Mouse (Mus musculus): Measurements from ENCODE around the gene Tmem126a. TPM values are rescaled to one million over a fixed set of nuclear protein-coding genes. Genes with fewer than 3 reads are reported as not detected.
A peak's percentile ranks its signal among the peaks of the same experiment; 100 is the strongest.

Tmem126a gene
- 102 and 111 TPM in 2 replicates for polyA plus RNA-seq (2014; fragmentation: Nextera tagmentation; extraction: Ambion mirVana)

DNA sequence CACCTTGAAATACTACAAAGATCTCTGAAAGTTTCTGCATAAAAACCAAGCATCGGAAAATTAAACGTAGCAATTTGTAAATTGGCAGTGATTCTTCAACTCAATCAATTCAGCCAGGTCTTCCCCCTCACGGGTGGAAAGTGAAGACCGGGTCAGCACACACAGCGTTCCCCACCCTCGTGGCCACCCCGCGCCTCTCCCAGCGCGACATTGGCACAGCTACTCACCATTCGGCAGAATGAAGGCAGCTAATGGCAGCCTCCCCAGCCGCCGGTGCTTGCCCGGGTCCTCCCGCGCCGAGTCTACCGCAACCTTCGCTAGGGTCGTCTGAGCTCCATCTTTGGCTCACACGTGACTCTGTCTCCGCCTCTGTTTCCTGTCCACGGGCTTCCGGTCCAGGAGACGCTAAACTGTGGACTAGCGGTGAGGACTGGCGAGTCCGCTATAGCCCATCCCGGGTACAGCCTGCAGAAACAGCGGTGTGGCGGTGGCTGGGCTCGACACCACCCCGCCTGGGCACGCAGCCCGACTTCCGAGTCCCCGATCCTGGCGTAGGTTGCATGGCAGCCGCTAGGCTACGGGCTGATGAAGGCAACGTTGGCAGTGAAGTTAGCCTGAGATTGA lies at the start of gene Tmem126a:
Gene Tmem126a (minus strand): TSS at position 385 of the 624 bp plus-strand sequence.
- peak within 1 kb of the TSS; percentile 61 for H3K9ac ChIP-seq (replicated peaks; ENCODE audit: low read depth, low read length)

DNA sequence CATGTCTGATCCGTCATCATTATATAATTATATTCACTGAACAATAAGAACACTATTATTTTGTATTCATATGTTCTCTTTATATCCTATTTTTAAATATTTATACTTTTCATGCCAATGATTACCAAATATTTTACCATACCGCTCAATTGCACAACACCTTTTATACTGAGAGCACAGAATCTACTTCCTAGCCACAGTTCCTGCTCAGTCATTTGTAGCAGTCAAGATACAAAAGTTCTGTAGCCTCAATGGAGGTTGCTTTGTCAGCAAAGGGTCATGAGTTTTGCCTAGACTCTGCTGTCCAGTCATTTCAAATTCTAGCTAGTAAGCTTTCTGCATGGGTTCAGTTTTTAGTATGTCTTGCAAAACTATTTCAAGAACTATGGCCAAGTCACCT lies 25.6 kb upstream of the Tmem126a start:
- WGBS: 89% methylated on average over 2 of the region's 2 CpGs
- H3K27ac ChIP-seq (ENCODE audit: low read length): no peak overlapping the region

More for the DNA sequence above, at the start of gene Tmem126a:
- Histone ChIP-seq H3K27me3 (ENCODE audit: control insufficient read depth, insufficient read depth, low read length) (no peaks in the 10 kb centered on the region), H3K36me3 (ENCODE audit: control insufficient read depth, insufficient read depth, low read length) (peaks cover 7% of the 10 kb centered on the region; the same call in 1 of the 2 replicates), H3K4me3 (ENCODE audit: low read depth, low read length) (peak within 1 kb of the TSS; percentile 76), H3K9me3 (ENCODE audit: control insufficient read depth, low read depth, low read length) (no peaks in the 10 kb centered on the region), H3K4me2 (replicated peaks; ENCODE audit: low read depth, low read length) (peak within 1 kb of the TSS; percentile 45), H3K27ac (ENCODE audit: low read length) (peak within 1 kb of the TSS; percentile 88), H3K4me1 (ENCODE audit: control insufficient read depth, insufficient read depth, low read length) (peaks cover 7% of the 10 kb centered on the region)
- WGBS: under 1% methylated on average over 41 of the region's 41 CpGs
- ATAC-seq (ENCODE audit: insufficient number of reproducible peaks, insufficient read depth, low FRiP score, low read depth): peak; percentile 96

DNA sequence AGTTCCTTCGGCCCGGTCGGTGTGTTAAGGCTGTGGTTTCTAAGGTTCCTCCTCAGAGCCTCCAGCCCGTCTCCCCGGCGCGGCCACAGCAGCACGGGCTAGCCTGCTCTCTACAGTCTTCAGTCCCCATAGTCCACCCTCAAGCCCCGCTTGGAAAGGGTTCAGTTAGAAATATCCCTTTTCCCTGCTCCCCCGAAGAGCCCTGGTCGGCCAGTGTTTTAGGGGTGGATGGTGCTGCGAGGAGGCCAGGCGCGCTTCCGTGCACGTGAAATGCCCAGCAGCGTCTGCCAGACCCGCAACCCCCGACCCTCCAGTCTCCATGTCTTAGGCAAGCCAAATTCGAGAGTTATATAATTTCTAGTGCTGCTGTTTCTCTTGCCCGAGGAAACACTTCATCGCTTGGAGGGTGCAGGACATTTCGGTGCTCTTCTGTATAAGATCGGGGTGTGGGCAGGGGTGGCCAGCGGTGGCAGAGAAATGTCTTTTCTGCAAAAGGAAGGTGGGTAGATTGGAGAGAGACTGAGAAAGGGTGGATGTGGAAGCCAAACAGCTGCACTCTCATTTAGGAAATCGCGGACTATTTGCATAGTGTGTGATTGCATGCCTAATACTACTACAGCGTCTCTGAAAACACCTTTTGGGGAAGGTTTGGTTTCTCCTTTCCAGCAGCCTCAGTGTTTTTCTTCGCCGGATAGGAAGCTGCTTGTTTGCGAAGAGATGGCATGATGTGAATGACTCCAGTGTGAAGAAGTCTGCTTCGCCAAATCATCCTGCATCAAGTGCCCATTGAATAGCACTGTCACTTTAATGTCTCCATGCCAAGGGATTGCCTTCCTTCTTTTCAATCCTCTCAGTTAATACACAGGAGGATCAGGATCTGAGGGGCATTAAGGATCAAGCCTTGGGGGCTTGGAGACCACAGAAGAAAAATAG lies 19.6 kb upstream of the Tmem126a start, which contains the start of gene Dlg2:
Gene Dlg2 (plus strand): TSS at position 360 of the 933 bp plus-strand sequence.
- H3K27ac ChIP-seq (ENCODE audit: low read length): no peak within 1 kb of the TSS; the same call in 1 of the 2 replicates
- peak within 1 kb of the TSS; percentile 60 for H3K9ac ChIP-seq (replicated peaks; ENCODE audit: low read depth, low read length)
- H3K9me3 ChIP-seq (ENCODE audit: control insufficient read depth, low read depth, low read length): no peaks in the 10 kb centered on the region
- peak within 1 kb of the TSS; percentile 81 for H3K4me2 ChIP-seq (replicated peaks; ENCODE audit: low read depth, low read length)
- H3K4me3 ChIP-seq (ENCODE audit: low read depth, low read length): peak within 1 kb of the TSS; percentile 65
- no peaks in the 10 kb centered on the region for H3K27me3 ChIP-seq (ENCODE audit: control insufficient read depth, insufficient read depth, low read length)
- no peaks in the 10 kb centered on the region for H3K36me3 ChIP-seq (ENCODE audit: control insufficient read depth, insufficient read depth, low read length)
- peak; percentile 5; the same call in 1 of the 2 replicates for ATAC-seq (ENCODE audit: insufficient number of reproducible peaks, insufficient read depth, low FRiP score, low read depth)
- 1% methylated on average over 32 of the region's 32 CpGs for WGBS
- H3K4me1 ChIP-seq (ENCODE audit: control insufficient read depth, insufficient read depth, low read length): 0 out of 2 replicates have a peak, but pooled peaks cover 4% of the 10 kb centered on the region

More for the DNA sequence above, 25.6 kb upstream of the Tmem126a start:
- Histone ChIP-seq H3K4me1 (ENCODE audit: control insufficient read depth, insufficient read depth, low read length) (no peaks in the 10 kb centered on the region), H3K36me3 (ENCODE audit: control insufficient read depth, insufficient read depth, low read length) (no peaks in the 10 kb centered on the region), H3K27me3 (ENCODE audit: control insufficient read depth, insufficient read depth, low read length) (no peaks in the 10 kb centered on the region), H3K4me3 (ENCODE audit: low read depth, low read length) (no peak overlapping the region), H3K9me3 (ENCODE audit: control insufficient read depth, low read depth, low read length) (no peaks in the 10 kb centered on the region), H3K4me2 (replicated peaks; ENCODE audit: low read depth, low read length) (no peak overlapping the region), H3K9ac (replicated peaks; ENCODE audit: low read depth, low read length) (no peak overlapping the region)
- no peak for ATAC-seq (ENCODE audit: insufficient number of reproducible peaks, insufficient read depth, low FRiP score, low read depth)

DNA sequence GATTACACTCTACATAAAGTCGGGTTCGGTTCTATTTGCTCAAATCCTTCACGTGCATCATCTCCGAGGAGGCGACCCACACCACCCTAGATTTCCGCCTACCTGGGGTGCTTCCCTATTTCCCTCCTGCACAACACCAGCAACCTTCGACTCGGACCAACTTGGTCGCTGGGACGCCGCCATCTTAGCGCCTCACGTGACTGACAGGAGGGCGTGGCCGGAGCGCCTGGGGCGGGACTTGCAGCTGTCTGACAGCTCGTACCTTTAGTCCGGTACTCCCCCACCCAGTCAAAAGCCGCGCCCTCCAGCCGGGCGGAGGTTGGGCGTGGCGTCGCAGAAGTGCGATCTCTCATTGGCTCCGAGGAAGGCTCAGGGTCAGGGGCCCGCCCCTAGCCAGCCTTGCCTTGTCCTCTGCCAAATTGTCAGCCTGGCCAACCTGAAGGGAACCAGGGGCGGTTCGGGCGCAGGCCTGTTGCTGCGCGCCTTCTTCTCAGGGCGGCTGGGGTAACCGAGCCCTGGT lies 18.8 kb upstream of the Tmem126a start, which contains the start of gene Tmem126b:
Gene Tmem126b (minus strand): TSS at position 209 of the 520 bp plus-strand sequence.
- Histone ChIP-seq H3K4me2 (replicated peaks; ENCODE audit: low read depth, low read length) (peak within 1 kb of the TSS; percentile 81), H3K36me3 (ENCODE audit: control insufficient read depth, insufficient read depth, low read length) (no peaks in the 10 kb centered on the region), H3K4me1 (ENCODE audit: control insufficient read depth, insufficient read depth, low read length) (0 out of 2 replicates have a peak, but pooled peaks cover 4% of the 10 kb centered on the region), H3K9ac (replicated peaks; ENCODE audit: low read depth, low read length) (peak within 1 kb of the TSS; percentile 60), H3K4me3 (ENCODE audit: low read depth, low read length) (peak within 1 kb of the TSS; percentile 65), H3K27ac (ENCODE audit: low read length) (no peak within 1 kb of the TSS; the same call in 1 of the 2 replicates), H3K9me3 (ENCODE audit: control insufficient read depth, low read depth, low read length) (no peaks in the 10 kb centered on the region), H3K27me3 (ENCODE audit: control insufficient read depth, insufficient read depth, low read length) (no peaks in the 10 kb centered on the region)
- WGBS: 1% methylated on average over 35 of the region's 36 CpGs
- ATAC-seq (ENCODE audit: insufficient number of reproducible peaks, insufficient read depth, low FRiP score, low read depth): peak; percentile 100

GRCm38 (mm10) chr7:90473511-90473910 lies 16.5 kb upstream of the Tmem126a start:
- Histone ChIP-seq H3K27me3 (ENCODE audit: control insufficient read depth, insufficient read depth, low read length) (no peaks in the 10 kb centered on the region), H3K9me3 (ENCODE audit: control insufficient read depth, low read depth, low read length) (no peaks in the 10 kb centered on the region), H3K36me3 (ENCODE audit: control insufficient read depth, insufficient read depth, low read length) (peaks cover 7% of the 10 kb centered on the region), H3K4me3 (ENCODE audit: low read depth, low read length) (no peak overlapping the region), H3K4me1 (ENCODE audit: control insufficient read depth, insufficient read depth, low read length) (0 out of 2 replicates have a peak, but pooled peaks cover 4% of the 10 kb centered on the region), H3K9ac (replicated peaks; ENCODE audit: low read depth, low read length) (no peak overlapping the region), H3K27ac (ENCODE audit: low read length) (no peak overlapping the region), H3K4me2 (replicated peaks; ENCODE audit: low read depth, low read length) (no peak overlapping the region)
- ATAC-seq (ENCODE audit: insufficient number of reproducible peaks, insufficient read depth, low FRiP score, low read depth): no peak
- WGBS: 50% methylated on average over 2 of the region's 2 CpGs

DNA sequence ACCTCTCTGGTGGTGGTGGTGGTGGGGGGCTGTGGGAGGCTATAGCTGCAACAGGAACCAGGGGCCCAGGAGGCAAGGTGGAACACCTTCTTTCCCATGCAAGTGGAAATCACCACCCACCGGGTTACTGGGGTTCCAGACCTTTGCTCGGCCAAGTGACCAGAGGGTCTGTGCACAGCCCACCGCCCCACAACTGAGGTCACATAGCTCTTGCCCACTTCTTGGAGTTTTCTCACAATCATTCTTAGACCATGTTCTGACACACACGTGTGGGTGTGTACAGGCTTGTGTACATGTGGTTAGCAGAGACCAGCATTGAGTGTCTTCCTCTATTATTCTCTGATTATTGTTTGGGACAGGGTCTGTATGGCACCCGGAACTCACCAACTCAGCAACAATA lies 4.4 kb upstream of the Tmem126a start:
- Histone ChIP-seq H3K4me3 (ENCODE audit: low read depth, low read length) (no peak overlapping the region), H3K4me2 (replicated peaks; ENCODE audit: low read depth, low read length) (no peak overlapping the region), H3K9ac (replicated peaks; ENCODE audit: low read depth, low read length) (no peak overlapping the region), H3K36me3 (ENCODE audit: control insufficient read depth, insufficient read depth, low read length) (no peaks in the 10 kb centered on the region), H3K27me3 (ENCODE audit: control insufficient read depth, insufficient read depth, low read length) (no peaks in the 10 kb centered on the region), H3K9me3 (ENCODE audit: control insufficient read depth, low read depth, low read length) (no peaks in the 10 kb centered on the region), H3K4me1 (ENCODE audit: control insufficient read depth, insufficient read depth, low read length) (no peaks in the 10 kb centered on the region), H3K27ac (ENCODE audit: low read length) (no peak overlapping the region)
- no peak for ATAC-seq (ENCODE audit: insufficient number of reproducible peaks, insufficient read depth, low FRiP score, low read depth)
- 91% methylated on average over 5 of the region's 5 CpGs for WGBS

- Histone ChIP-seq H3K4me1 (ENCODE audit: control insufficient read depth, insufficient read depth, low read length) (peaks cover 4% of the 10 kb centered on the region), H3K27ac (ENCODE audit: low read length) (no peak overlapping the region), H3K36me3 (ENCODE audit: control insufficient read depth, insufficient read depth, low read length) (no peaks in the 10 kb centered on the region), H3K4me3 (ENCODE audit: low read depth, low read length) (no peak overlapping the region), H3K4me2 (replicated peaks; ENCODE audit: low read depth, low read length) (no peak overlapping the region), H3K27me3 (ENCODE audit: control insufficient read depth, insufficient read depth, low read length) (no peaks in the 10 kb centered on the region), H3K9me3 (ENCODE audit: control insufficient read depth, low read depth, low read length) (no peaks in the 10 kb centered on the region), H3K9ac (replicated peaks; ENCODE audit: low read depth, low read length) (no peak overlapping the region)
- ATAC-seq (ENCODE audit: insufficient number of reproducible peaks, insufficient read depth, low FRiP score, low read depth): no peak
- 18% methylated on average over 14 of the region's 14 CpGs for WGBS
Observed at GRCm38 (mm10) chr7:90460930-90461329, 3.9 kb upstream of the Tmem126a start.

DNA sequence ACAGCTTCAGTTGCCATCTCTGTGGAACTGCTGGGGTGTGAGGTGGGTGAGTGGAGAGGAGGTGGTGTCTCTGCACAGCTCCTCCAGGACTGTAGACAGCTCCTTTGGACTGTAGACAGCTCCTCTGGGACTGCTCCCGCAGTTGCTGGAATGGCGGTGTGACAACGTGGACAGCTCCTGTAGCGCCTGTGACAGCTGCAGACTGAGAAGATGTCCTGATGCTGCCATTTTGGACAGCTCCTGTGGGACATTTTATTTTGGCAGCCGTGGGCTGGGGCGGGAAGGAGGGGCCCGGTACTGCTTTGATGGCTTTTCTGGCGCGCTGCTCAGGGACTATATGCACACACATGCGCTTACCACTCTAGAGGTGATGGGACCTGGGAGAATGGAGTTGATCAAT lies 3.3 kb upstream of the Tmem126a start:
- H3K36me3 ChIP-seq (ENCODE audit: control insufficient read depth, insufficient read depth, low read length): no peaks in the 10 kb centered on the region
- peaks cover 7% of the 10 kb centered on the region for H3K4me1 ChIP-seq (ENCODE audit: control insufficient read depth, insufficient read depth, low read length)
- ATAC-seq (ENCODE audit: insufficient number of reproducible peaks, insufficient read depth, low FRiP score, low read depth): no peak
- no peaks in the 10 kb centered on the region for H3K27me3 ChIP-seq (ENCODE audit: control insufficient read depth, insufficient read depth, low read length)
- H3K4me3 ChIP-seq (ENCODE audit: low read depth, low read length): no peak overlapping the region
- WGBS: 45% methylated on average over 10 of the region's 10 CpGs
- H3K4me2 ChIP-seq (replicated peaks; ENCODE audit: low read depth, low read length): no peak overlapping the region
- H3K9me3 ChIP-seq (ENCODE audit: control insufficient read depth, low read depth, low read length): no peaks in the 10 kb centered on the region
- no peak overlapping the region for H3K27ac ChIP-seq (ENCODE audit: low read length)
- H3K9ac ChIP-seq (replicated peaks; ENCODE audit: low read depth, low read length): no peak overlapping the region

Data from stomach, embryonic 14.5 days (tissue).